Mouse (Mus musculus) neural tube, embryonic 15.5 days (tissue): ENCODE results near the gene Dnah5. TPM values are rescaled to one million over a fixed set of nuclear protein-coding genes. Genes with fewer than 3 reads are reported as not detected.

Experiments
- ATAC-seq: fragments of 200-750 bp; cut with Nextera tagmentation; 2 replicates; pipeline ENCODE4 v1.8.0; 2017; ENCODE audit warnings: mild to moderate bottlenecking, moderate TSS enrichment, moderate library complexity; ENCODE audit not compliant: low FRiP score
- H3K27ac ChIP-seq: fragments of 300-500 bp; sonication (generic); replicated peaks from 2 replicates; pipeline ENCODE4 v1.5.1; 2015; ENCODE audit warnings: mild to moderate bottlenecking, inconsistent platforms
- H3K27me3 ChIP-seq: fragments of 300-500 bp; sonication (generic); replicated peaks from 2 replicates; pipeline ENCODE4 v1.6.1; 2015; ENCODE audit warnings: inconsistent platforms
- H3K36me3 ChIP-seq: fragments of 300-500 bp; sonication (generic); 2 replicates; pipeline ENCODE4 v1.6.1; 2015; ENCODE audit warnings: inconsistent platforms
- H3K4me1 ChIP-seq: fragments of 300-500 bp; sonication (generic); 2 replicates; pipeline ENCODE4 v1.6.1; 2015; ENCODE audit warnings: inconsistent platforms
- H3K4me2 ChIP-seq: fragments of 300-500 bp; sonication (generic); 2 replicates; pipeline ENCODE4 v1.6.1; 2015; ENCODE audit warnings: inconsistent platforms, mild to moderate bottlenecking, moderate library complexity
- H3K4me3 ChIP-seq: fragments of 300-500 bp; sonication (generic); replicated peaks from 2 replicates; pipeline ENCODE4 v1.5.1; 2015; ENCODE audit warnings: mild to moderate bottlenecking, inconsistent platforms
- H3K9ac ChIP-seq: fragments of 300-500 bp; sonication (generic); replicated peaks from 2 replicates; pipeline ENCODE4 v1.6.1; 2015; ENCODE audit warnings: mild to moderate bottlenecking, inconsistent platforms
- H3K9me3 ChIP-seq: fragments of 300-500 bp; sonication (generic); replicated peaks from 2 replicates; pipeline ENCODE4 v1.6.1; 2016; ENCODE audit warnings: inconsistent platforms
- WGBS: fragments of 180-500 bp; shearing (Covaris S2); methylation state at CpG from one replicate; pipeline ENCODE4 v1.1.7; 2015; ENCODE audit warnings: mixed read lengths; 5-methylcytosine and 5-hydroxymethylcytosine counted together
- polyA plus RNA-seq: library from polyadenylated mRNA; unstranded; fragments of >200 nt; fragmentation: Nextera tagmentation; extraction: Ambion mirVana; gene quantifications from 2 replicates; pipeline ENCODE4 v1.2.1, GENCODE M21; 2015

The Dnah5 gene
- polyA plus RNA-seq, 1 experiment from 2014 or later: 0.14 TPM

- Histone ChIP-seq H3K9me3 (no peaks in the 10 kb centered on the region), H3K4me2 (no peak overlapping the region), H3K27ac (no peak overlapping the region), H3K9ac (no peak overlapping the region), H3K4me1 (no peaks in the 10 kb centered on the region), H3K27me3 (no peaks in the 10 kb centered on the region), H3K4me3 (no peak overlapping the region), H3K36me3 (no peaks in the 10 kb centered on the region)
- WGBS: 72% methylated on average over 6 of the region's 6 CpGs
- no peak for ATAC-seq
Measured at GRCm38 (mm10) chr15:28473749-28474390, 270.3 kb downstream of the Dnah5 start.

GRCm38 (mm10) chr15:28502820-28503219 is 299.3 kb downstream of the Dnah5 start:
- WGBS: 49% methylated on average over 4 of the region's 4 CpGs
- Histone ChIP-seq H3K4me2 (no peak overlapping the region), H3K36me3 (no peaks in the 10 kb centered on the region), H3K9ac (no peak overlapping the region), H3K4me3 (no peak overlapping the region), H3K27ac (no peak overlapping the region), H3K27me3 (no peaks in the 10 kb centered on the region), H3K9me3 (no peaks in the 10 kb centered on the region), H3K4me1 (no peaks in the 10 kb centered on the region)
- ATAC-seq: no peak

DNA sequence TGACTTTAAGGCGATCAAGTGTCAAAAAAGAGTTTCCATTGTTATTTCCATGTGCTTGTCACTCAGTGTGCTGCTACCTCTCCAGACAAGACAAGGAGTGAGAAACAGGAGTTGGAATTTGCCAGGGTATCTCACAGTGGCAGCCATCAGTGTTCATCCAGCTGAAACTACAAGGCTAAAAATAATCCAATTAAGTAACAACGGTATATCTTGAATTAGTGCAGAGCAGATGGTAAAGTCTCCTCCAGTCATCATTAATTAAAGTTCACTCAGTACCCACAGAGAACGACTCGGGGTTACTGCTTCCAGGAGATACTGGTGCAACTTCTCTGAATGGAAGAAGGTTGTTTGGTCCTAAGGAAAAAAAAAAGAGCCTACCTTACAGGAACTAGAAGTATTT is 311.6 kb downstream of the Dnah5 start:
- H3K4me1 ChIP-seq: no peaks in the 10 kb centered on the region
- H3K27ac ChIP-seq: no peak overlapping the region
- H3K9ac ChIP-seq: no peak overlapping the region
- no peaks in the 10 kb centered on the region for H3K9me3 ChIP-seq
- no peak for ATAC-seq
- 56% methylated on average over 4 of the region's 4 CpGs for WGBS
- H3K4me2 ChIP-seq: no peak overlapping the region
- H3K36me3 ChIP-seq: no peaks in the 10 kb centered on the region
- H3K4me3 ChIP-seq: no peak overlapping the region
- no peaks in the 10 kb centered on the region for H3K27me3 ChIP-seq

Other genes starting within 250 kb of the Dnah5 start
- gene Trio, start 177.9 kb upstream of the Dnah5 start, polyA plus RNA-seq: 31.3 and 36.4 TPM in 2 replicates